Mouse (Mus musculus) cerebellum, postnatal 25 days (tissue): Measurements from ENCODE around the gene Mrpl51.

Experiments
- DNase-seq, 2 experiments: peaks; one replicate each; pipeline ENCODE4 v3.0.0; 2021; ENCODE audit warnings: mixed read lengths in 2 of 2

Gene Mrpl51

DNA sequence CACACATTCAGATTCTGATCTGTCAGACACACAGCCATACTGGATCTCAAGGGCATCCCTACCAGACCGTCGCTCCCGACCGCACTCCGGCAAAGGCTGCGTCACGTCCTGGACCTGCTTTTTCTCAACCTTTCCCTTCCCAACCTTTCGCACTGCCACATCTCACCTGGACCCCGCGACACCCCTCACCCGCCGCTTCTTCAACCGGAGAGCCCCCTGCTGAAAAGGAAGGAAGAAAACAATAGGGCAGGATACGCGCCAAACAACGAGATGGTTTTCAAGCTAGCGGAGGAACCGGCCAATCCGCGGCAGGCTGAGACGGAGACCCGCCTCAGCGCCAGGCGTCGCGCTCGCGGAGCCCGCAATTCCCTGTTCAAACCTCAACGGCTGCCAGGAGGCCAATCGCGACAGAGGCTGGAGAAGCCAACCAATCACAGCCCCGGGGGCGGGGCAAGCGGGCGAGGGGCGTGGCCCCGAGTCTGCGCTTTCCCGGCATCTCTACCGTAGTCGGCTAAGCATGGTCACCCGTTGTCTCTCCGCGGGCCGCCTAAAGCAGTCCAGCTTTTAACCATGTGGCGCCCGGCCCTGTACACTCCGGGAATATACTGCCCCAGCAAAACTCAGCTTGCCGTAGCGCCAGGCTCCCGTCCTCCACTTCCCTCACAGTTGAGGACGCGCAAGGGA is at the start of gene Mrpl51, which contains the start of gene Ncapd2:
Gene Mrpl51 (plus strand): TSS at position 470 of the 684 bp plus-strand sequence.
Gene Ncapd2 (minus strand): TSS at position 370 of the 684 bp plus-strand sequence.
- DNase-seq = peak; percentile 98 to 99

DNA sequence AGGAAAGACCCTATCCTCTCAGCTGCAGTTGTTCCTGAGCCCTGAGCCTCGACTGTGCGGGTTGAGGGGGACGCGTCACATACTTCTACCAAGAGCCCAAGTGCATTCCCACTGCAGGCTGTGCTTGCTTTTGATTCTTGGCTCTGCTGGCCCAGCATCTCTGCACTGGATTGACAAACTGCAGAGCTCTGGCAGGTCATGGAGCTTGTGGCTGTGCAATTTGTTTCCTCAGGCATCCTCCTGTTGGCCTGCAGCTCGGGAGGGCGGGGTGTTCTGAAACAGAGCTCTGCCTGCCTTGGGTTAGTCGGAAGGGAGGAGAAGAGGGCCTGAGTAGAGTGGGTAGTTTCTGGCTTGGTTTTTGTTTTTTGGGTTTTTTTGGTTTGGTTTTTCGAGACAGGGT is 49.2 kb upstream of the Mrpl51 start:
- DNase-seq = no peak

DNA sequence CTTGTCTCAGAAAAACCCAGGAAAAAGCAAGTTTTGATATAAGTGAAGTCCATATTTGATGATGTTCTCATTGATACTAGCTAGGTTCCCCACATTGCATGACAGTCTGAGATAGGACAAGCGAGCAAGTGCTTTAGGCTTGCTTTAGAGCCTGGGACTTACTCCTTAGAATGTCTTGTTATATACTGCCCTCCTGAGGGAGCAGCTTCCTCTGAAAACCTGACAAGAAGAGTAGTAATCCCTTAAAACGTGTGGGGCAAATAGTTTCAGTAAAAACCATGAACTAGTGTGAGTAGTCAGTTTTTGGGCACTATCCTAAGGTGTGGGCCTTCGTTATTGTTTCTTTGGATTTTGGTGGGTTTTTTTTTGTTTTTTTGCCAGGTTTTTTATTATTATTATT is 48.5 kb upstream of the Mrpl51 start:
- DNase-seq = no peak

DNA sequence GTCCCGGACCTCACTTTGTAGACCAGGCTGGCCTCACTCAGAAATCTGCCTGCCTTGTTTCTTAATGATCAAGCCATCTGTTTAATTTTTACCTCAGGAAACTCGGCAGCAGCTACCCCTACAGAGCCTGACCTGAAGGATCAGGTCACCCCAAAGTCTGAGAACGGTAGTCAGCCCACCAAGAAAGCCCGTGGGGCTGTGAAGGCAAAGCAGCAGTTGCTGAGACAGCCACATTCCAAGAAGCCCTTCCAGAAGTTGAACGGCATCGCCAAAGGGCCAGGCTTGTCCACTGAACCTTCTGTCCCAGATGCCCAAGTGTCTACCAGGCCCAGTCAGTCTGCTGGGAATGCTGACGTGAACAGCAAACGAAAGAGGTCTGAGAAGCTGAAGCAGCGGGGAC is 47.7 kb upstream of the Mrpl51 start:
- no peak for DNase-seq

DNA sequence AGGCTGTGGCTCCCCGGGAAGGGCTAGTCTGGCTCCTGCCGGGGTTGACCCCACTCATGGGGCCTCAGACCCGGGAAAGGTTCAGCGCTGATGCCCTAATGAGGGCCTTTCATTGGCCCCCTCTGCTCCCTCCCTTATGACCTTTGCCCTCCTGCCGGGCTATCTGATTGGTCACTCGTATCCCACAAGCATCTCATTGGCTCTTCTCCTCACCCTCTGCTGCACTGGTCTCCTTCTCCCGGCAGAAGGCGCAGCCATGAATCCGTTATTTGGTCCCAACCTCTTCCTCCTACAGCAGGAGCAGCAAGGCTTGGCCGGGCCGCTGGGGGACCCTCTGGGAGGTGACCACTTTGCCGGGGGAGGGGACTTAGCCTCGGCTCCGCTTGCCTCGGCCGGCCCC is 46.6 kb upstream of the Mrpl51 start, which contains the start of gene Iffo1:
Gene Iffo1 (plus strand): TSS at position 241 of the 400 bp plus-strand sequence.
- peak; percentile 91 to 94 for DNase-seq

DNA sequence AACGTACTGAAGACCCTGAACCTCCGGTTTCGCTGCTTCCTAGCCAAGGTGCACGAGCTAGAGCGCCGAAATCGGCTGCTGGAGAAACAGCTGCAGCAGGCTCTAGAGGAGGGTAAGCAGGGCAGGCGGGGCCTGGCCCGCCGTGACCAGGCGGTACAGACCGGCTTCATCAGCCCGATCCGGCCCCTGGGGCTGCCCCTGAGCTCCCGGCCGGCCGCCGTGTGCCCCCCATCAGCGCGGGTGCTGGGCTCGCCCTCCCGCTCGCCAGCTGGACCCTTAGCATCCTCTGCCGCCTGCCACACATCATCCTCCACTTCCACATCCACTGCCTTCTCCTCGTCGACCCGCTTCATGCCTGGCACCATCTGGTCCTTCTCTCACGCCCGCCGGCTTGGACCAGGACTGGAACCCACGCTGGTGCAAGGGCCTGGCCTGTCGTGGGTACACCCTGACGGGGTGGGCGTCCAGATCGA is 46.1 kb upstream of the Mrpl51 start:
- peak; percentile 66 to 67 for DNase-seq

DNA sequence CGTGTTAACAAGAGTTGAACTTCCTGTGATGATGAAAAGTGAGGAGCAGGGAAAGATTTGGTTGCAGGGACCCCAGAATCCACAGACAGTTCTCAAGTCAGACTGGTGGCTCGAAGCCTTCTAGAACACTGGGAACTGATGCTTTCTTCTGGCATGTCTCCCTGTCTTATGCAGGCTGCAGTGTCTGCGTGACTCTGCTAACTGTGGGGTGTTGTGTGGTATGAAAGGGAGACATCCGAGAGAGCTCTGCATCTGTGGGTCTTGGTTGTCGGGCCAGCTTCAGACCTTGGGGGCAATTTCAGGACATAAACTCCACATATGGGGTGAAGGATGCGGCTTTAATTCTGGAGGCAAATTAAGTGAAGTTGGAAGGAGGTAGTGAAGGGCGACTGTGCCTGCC is 45.5 kb upstream of the Mrpl51 start:
- no peak for DNase-seq

DNA sequence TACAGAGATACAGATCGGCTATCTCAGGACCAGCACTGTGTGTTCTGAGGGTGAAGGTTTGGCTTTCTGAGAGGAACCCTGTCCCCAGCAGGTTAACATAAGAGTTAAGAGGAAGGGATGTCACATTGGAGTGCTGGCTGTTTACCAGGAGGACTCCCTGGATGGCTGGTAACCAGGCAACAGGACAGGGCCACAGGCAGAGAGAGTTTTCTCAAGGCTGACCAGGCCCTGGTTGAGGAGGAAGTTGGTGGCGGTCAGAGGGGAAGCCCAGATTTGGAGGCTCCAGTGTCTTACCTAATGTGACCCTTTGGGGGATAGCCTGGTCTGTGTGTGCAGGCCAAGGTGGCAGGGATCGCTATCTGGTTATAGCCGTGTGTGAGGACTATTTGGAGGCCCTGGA is 44.8 kb upstream of the Mrpl51 start:
- peak; percentile 45 to 60 for DNase-seq

DNA sequence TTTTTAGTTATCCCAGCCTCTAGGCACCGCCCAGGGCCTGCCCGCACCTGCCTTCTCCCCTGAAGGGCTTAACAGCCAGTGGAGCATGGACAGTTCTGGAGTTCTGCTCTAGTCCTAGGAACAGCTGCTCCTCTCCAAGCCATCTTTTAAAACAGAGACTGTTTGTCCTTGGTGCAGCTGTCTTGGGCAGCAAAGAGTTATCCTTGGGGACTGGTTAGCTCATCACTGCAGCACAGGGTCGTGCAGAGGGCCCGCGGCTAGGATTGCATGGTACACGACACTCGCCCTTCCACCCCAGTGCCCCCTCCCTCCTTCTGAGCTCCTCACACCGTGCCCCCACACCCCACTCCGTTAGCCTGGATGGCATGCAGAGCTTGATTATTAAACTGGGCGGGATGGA is 44.3 kb upstream of the Mrpl51 start:
- peak; percentile 43 to 45 for DNase-seq

DNA sequence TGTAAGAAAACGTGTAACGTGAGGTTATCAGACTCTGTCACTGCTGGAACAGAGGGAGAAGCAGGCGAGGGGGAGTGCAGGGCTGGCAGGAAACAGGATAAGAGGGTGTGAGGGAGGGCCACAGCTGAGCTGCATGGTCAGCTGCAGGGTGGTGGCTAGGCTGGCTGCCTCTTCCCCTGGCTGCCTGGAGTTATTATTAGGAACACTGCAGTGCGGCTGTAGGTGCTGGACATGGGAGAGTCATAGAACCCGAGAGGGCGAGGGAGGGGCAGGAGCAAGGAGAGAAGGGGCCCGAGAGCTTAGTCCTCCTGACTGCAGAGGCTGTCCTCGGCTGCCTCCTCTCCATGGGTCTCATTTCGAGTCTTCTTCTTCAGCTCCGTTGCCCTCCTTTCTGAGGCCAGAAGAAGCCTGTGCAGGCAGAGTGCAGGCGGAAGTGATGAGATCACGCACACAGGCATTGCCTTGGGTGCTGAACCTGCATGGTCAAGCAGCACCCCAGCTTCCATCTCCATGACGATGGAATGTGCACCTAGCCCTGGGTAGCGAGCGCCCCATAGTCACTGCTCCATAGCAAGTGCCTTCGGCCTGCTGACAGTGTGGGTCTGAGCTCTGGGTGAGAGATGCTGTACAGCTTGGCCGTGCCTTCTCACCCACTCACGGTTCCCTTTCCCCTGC is 43.2 kb upstream of the Mrpl51 start:
- DNase-seq = peak; percentile 63 to 65

DNA sequence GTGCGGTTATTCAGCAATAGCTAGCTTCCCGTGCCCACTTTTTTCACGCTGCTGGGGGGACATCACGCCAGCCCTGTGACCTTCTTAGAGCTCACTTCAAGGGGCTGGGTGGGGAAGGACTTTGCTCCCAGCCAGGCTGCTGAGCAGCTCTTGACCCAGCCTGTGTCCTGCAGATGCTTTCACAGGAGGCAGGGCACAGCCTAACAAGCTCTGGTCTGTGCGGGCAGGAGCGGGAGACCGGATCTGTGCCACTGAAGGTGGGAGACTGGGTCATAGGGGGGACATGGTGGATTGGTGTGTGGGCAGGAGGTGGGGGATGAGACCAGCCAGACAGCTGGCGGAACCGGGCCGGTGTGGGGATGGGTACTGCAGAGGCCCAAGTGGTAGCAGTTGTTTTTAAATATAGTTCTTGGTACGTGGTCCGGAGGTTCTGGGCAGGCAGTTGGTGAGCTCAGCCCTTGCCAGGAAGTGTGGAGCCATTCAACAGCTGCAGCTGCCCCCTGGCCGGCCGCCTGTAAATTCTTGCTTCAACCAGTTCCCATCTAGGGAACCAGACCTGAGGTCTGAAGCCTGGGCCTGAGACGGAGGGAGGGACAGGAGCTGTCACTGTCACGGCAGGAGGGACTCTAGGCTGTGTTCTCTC is 42.6 kb upstream of the Mrpl51 start:
- DNase-seq = peak; percentile 56 to 60

DNA sequence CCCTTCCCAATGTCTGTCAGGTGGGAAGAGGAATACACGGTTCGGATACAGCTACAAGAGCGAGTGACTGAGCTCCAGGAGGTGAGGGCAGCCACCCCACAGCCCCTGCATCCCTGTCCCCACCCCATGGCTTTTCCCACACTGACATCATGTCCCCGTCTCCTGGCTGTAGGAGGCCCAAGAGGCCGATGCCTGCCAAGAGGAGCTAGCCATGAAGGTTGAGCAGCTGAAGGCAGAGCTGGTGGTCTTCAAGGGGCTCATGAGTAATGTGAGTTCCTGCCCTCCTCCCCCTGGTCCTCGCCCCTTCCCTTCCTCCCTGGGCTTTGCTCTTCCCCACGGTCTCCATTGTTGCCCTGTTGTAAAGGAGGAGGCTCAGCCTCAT is 42.0 kb upstream of the Mrpl51 start:
- DNase-seq = no peak

DNA sequence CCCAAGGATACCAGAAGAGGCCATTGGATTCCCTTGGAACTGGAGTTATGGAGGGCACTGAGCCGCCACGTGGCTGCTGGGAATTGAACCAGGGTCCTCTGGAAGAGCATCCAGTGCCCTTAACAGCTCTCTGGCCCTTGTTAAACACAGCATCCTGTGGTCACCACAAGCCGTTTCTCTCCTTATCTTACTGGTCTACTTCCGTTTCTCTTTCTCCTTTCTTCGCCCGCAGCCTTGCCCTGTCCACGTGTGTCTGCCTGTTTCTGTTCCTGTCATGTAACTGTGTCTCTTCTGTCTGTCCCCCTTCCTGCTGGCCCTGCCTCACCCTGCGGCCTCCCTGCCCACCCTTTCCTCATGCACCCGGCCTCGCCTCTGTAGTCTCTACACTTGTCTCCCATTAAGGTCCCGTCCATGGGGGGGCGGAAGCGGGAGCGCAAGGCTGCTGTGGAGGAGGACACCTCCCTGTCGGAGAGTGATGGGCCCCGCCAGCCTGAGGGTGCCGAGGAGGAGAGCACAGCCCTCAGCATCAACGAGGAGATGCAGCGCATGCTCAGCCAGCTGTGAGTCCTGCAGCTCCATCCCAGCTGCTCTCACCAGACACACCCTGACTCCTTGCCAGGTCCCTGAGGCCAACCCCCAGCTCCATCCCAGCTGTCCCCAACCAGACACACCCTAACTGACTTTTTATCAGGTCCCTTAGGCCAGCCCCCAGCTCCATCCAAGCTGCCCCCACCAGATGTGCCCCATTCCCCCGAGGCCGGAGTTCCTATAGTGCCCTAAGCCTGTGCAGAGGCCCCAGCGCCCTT is 39.2 kb upstream of the Mrpl51 start:
- no peak for DNase-seq

DNA sequence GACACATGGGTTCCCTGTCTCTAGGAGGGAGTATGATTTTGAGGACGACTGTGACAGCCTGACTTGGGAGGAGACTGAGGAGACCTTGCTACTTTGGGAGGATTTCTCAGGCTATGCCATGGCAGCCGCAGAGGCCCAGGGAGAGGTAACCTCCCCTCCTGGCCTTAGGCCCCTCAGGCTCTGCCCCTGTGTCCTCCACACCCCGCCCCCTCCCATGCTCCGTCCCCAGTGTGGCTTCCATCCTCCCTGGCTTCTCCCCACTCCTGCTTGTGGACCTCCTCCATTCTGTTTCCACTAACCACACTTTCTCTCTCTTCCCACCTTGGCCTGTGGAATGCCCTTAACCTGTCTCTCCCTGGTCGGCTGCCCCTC is 38.6 kb upstream of the Mrpl51 start:
- no peak for DNase-seq

DNA sequence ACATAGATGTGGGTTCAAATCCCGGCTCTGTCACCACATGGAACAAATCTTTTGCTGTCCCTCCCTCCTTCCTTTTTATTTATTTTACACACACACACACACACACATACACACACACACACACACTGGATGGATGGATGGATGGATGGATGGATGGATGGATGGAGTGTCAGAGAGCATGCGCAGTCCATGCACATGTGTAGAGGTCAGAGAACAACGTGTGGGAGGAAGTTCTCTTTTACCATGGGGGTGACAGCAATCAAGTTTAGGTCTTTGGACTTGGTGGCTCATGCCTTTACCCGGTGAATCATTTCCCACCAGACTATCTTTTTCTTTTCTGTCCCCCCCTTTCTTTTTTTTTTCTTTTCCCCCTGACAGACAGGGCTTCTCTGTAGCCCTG is 37.9 kb upstream of the Mrpl51 start:
- DNase-seq = no peak

DNA sequence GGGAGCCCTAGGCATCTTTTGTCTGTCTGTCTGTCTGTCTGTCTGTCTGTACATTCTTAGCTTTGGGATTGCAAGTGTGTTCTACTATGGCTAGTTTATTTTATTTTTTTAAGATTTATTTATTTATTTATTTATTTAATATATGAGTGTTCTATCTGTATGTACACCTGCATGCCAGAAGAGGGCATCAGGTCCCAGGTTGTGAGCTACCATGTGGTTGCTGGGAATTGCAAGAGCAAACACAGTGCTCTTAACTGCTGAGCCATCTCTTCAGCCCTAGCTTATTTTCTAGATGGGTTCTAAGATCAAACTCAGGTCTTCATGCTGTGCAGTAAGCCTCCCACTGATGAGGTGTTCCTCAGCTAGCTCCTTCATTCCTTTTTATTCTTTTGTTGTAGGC is 37.1 kb upstream of the Mrpl51 start:
- DNase-seq = peak in 1 of 2 experiments; percentile 52

DNA sequence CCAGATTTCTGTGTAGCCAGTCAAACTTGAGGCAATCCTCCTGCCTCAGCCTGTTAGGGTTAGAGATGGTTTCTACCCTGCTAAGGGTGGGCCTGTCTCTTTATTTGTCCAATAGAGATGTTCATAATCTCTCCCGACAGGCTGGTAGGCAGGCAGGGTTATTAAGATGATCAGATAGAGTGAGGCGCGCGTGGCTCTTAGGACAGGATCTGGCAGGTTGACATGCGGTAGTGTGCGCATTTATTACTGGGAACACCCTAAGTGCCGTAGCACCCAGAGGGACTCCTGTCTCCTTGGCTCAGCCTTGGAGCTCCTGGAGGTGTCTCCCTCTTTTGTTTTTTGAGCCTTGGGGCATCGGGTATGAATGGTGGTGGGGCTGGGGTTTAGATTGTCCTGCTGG is 36.3 kb upstream of the Mrpl51 start:
- no peak for DNase-seq

DNA sequence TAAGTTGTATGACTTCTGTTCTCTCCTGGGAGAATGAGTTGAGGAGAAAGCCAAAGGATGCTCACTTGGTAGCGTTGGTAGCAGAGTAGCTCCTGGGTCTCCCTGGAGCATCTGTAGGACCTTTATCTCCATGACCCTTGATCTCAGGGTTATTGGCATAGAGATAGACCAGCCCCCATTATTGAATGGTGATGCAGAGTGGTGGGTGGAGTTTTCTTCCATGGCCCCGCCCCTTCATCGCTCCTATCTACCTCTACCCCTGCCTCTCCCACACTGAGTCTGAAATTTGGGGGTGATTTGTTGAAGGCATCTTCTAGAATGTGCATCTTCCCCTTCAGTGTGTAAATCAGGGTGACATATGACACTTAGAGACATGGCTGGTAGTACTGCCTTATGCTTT is 35.1 kb upstream of the Mrpl51 start:
- DNase-seq = no peak

DNA sequence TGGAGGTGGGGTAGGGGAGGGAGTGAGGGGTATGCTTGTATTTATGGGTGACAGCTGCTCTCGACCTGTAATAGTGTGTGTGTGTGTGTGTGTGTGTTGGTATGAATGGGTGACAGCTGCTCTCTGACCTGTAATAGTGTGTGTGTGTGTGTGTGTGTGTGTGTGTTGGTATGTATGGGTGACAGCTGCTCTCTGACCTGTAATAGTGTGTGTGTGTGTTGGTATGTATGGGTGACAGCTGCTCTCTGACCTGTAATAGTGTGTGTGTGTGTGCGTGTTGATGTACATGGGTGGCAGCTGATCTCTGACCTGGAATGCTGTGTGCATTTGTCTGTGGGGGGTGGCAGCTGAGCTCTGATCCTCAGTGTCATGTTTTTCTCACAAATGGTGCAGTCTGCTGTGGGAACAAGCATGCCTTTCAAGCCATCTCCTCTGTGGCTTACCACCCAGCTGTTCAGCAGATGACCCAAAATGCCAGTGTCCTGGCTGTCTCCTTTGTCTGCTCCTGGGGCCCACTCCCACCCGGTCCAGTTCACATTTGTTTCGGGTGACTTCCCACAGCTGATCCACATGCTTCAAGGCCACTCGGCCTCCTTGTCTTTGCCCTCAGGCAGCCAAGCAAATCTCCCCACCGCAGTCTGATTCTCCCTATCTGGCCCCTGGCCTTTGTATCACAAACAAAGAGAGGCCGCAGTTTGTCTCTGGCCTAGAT is 34.5 kb upstream of the Mrpl51 start:
- DNase-seq = no peak

DNA sequence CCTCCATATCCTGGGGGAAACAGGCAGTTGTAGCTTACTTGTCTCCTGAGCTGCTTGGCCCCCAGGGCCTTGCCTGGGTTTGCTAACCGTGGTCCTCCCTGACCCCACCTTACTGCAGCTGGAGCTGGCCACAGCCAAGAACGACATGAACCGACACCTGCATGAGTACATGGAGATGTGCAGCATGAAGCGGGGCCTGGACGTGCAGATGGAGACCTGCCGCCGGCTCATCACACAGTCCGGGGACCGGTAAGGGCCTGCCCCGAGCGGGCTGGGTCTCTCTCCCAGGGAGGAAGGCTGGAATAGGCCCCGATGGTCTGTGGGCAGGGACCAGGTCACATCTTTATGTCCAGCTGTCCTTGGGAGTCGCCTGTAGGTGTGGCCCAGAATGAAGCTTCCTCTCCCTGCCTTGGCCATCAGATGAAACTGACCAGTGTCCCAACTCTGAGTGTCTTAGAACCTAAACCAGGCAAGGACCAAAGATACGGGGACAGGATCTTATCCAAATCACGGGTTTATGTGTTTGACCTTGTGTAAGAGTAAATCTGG is 32.6 kb upstream of the Mrpl51 start:
- no peak for DNase-seq

DNA sequence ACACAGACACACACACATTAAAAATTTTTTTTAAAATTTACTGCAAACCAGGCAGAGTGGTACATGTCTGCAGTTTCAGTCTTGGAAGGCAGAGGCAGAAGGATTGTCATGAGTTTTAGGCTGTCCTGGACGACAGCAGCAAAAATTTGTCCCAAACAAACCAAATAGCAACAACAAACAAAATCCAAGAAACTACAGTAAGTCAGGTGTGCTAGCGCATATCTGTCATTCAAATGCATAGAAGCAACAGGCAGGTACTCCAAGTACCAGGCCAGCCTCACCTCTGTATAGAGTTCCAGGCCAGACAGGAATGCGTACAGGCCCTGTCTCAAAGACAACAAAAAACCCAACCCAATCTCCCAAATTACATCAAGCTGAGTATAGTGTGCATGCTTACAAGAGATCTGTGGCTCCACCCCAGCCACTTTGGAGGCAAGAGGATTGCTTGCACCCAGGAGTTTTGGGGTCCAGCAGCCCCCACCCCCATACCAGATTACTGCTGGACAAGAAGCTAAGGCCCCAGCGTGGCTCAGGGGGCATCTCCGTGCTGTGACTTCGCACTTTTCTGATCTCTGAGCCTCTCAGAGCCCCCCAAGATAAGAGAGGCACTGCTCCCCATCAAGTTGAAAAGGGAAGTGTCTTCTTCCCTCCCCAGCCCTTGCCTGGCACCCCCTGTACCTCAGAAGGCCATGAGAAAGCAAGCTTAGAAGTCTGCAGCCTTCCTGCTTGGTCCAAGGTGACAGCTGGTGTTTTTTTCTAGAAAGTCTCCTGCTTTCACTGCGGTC is 31.6 kb upstream of the Mrpl51 start:
- no peak for DNase-seq
